Mouse (Mus musculus) embryonic fibroblast, embryonic 13.5 days (primary cell): ENCODE data around the gene Slc20a1. TPM values are rescaled to one million over a fixed set of nuclear protein-coding genes. Genes with fewer than 3 reads are reported as not detected.

Experiments
- H3K27ac ChIP-seq: 2 replicates; pipeline ENCODE4 v1.5.1; 2012; ENCODE audit warnings: low read length, control low read depth, inconsistent platforms; ENCODE audit not compliant: insufficient read depth
- H3K4me1 ChIP-seq: 2 replicates; pipeline ENCODE4 v1.6.1; 2011; ENCODE audit warnings: low read length; ENCODE audit not compliant: control insufficient read depth, insufficient read depth
- H3K4me3 ChIP-seq: 2 replicates; pipeline ENCODE4 v1.5.1; 2011; ENCODE audit warnings: mild to moderate bottlenecking, control low read depth, low read length; ENCODE audit not compliant: insufficient read depth
- CTCF ChIP-seq: IDR thresholded peaks from 2 replicates; pipeline ENCODE4 v1.5.1; 2011; ENCODE audit warnings: mild to moderate bottlenecking, control low read depth, low read length, moderate library complexity, borderline replicate concordance; ENCODE audit not compliant: insufficient read depth
- POLR2A ChIP-seq: IDR thresholded peaks from 2 replicates; pipeline ENCODE4 v1.6.1; 2011; ENCODE audit warnings: low read depth, mild to moderate bottlenecking, control low read depth, low read length, moderate library complexity
- polyA plus RNA-seq: library from polyadenylated mRNA; stranded (reverse); fragments of >200 nt; gene quantifications from 2 replicates; pipeline ENCODE4 v1.2.4, GENCODE M21; 2011; ENCODE audit warnings: low read depth; ENCODE audit not compliant: missing spikeins, insufficient read length

The Slc20a1 gene
- polyA plus RNA-seq: 141 and 186 TPM in 2 replicates

GRCm38 (mm10) chr2:129198436-129199327 is at the start of gene Slc20a1:
Slc20a1 (plus strand) TSS chr2:129198764.
- Histone ChIP-seq H3K4me1 (no peaks in the 10 kb centered on the region), H3K27ac (peak within 1 kb of the TSS; percentile 79), H3K4me3 (peak within 1 kb of the TSS; percentile 91)
- TF ChIP-seq CTCF (no peak), POLR2A (peak; percentile 94)

GRCm38 (mm10) chr2:129148836-129149235 is 49.7 kb upstream of the Slc20a1 start:
- TF ChIP-seq CTCF (no peak), POLR2A (no peak)
- H3K4me3 ChIP-seq: no peak overlapping the region
- H3K27ac ChIP-seq: no peak overlapping the region
- no peaks in the 10 kb centered on the region for H3K4me1 ChIP-seq

GRCm38 (mm10) chr2:129150386-129150785 is 48.2 kb upstream of the Slc20a1 start:
- H3K4me3 ChIP-seq: no peak overlapping the region
- TF ChIP-seq CTCF (no peak), POLR2A (no peak)
- no peaks in the 10 kb centered on the region for H3K4me1 ChIP-seq
- no peak overlapping the region for H3K27ac ChIP-seq

GRCm38 (mm10) chr2:129151111-129151510 is 47.5 kb upstream of the Slc20a1 start:
- H3K4me1 ChIP-seq: no peaks in the 10 kb centered on the region

GRCm38 (mm10) chr2:129152751-129153150 is 45.8 kb upstream of the Slc20a1 start:
- no peaks in the 10 kb centered on the region for H3K4me1 ChIP-seq
- TF ChIP-seq CTCF: no peak
- no peak for TF ChIP-seq POLR2A
- no peak overlapping the region for H3K27ac ChIP-seq
- no peak overlapping the region for H3K4me3 ChIP-seq

More at GRCm38 (mm10) chr2:129151111-129151510, 47.5 kb upstream of the Slc20a1 start:
- TF ChIP-seq CTCF (no peak), POLR2A (no peak)
- Histone ChIP-seq H3K27ac (no peak overlapping the region), H3K4me3 (no peak overlapping the region)

GRCm38 (mm10) chr2:129164815-129165214 is 33.7 kb upstream of the Slc20a1 start:
- no peak for TF ChIP-seq POLR2A
- TF ChIP-seq CTCF: no peak

GRCm38 (mm10) chr2:129166466-129167463 is 31.8 kb upstream of the Slc20a1 start:
- TF ChIP-seq CTCF (no peak), POLR2A (no peak)
- H3K4me3 ChIP-seq: no peak overlapping the region
- peaks cover 7% of the 10 kb centered on the region; the same call in 1 of the 2 replicates for H3K4me1 ChIP-seq
- no peak overlapping the region for H3K27ac ChIP-seq

More at GRCm38 (mm10) chr2:129164815-129165214, 33.7 kb upstream of the Slc20a1 start:
- no peak overlapping the region for H3K4me3 ChIP-seq
- no peak overlapping the region for H3K27ac ChIP-seq
- H3K4me1 ChIP-seq: peaks cover 7% of the 10 kb centered on the region; the same call in 1 of the 2 replicates

GRCm38 (mm10) chr2:129173386-129173785 is 25.2 kb upstream of the Slc20a1 start:
- H3K4me3 ChIP-seq: no peak overlapping the region
- TF ChIP-seq CTCF (no peak), POLR2A (no peak)
- H3K27ac ChIP-seq: no peak overlapping the region
- H3K4me1 ChIP-seq: no peaks in the 10 kb centered on the region

- Histone ChIP-seq H3K4me1 (no peaks in the 10 kb centered on the region), H3K27ac (no peak overlapping the region), H3K4me3 (no peak overlapping the region)
- TF ChIP-seq CTCF (peak; percentile 80; the same call in 1 of the 2 replicates), POLR2A (no peak)
These were observed 24.1 kb upstream of the Slc20a1 start for GRCm38 (mm10) chr2:129174474-129174873.
